Mouse (Mus musculus) limb, embryonic 13.5 days (tissue): ENCODE measurements around the gene Gm136. TPM values are rescaled to one million over a fixed set of nuclear protein-coding genes. Genes with fewer than 3 reads are reported as not detected.
"Not testable (repeated sequence)": the region's sequence is repeated elsewhere in the genome, so short reads cannot be mapped to it uniquely, and the experiment has no call there.

Experiments
- ATAC-seq: fragments of 200-750 bp; cut with Nextera tagmentation; 2 replicates; pipeline ENCODE4 v1.8.0; 2017; ENCODE audit warnings: low read depth, moderate number of reproducible peaks, moderate TSS enrichment; ENCODE audit not compliant: low FRiP score
- H3K27ac ChIP-seq: fragments of 300-500 bp; sonication (generic); 2 replicates; pipeline ENCODE4 v1.5.1; 2015; ENCODE audit warnings: inconsistent platforms, mild to moderate bottlenecking, moderate library complexity
- H3K27me3 ChIP-seq: fragments of 300-500 bp; sonication (generic); 2 replicates; pipeline ENCODE4 v1.6.1; 2015; ENCODE audit warnings: mild to moderate bottlenecking, inconsistent platforms
- H3K36me3 ChIP-seq: fragments of 300-500 bp; sonication (generic); 2 replicates; pipeline ENCODE4 v1.6.1; 2015; ENCODE audit warnings: inconsistent platforms, mild to moderate bottlenecking, moderate library complexity
- H3K4me1 ChIP-seq: fragments of 300-500 bp; sonication (generic); 2 replicates; pipeline ENCODE4 v1.6.1; 2015; ENCODE audit warnings: inconsistent platforms
- H3K4me2 ChIP-seq: fragments of 300-500 bp; sonication (generic); replicated peaks from 2 replicates; pipeline ENCODE4 v1.6.1; 2015; ENCODE audit warnings: inconsistent platforms, mild to moderate bottlenecking, moderate library complexity
- H3K4me3 ChIP-seq: fragments of 300-500 bp; sonication (generic); 2 replicates; pipeline ENCODE4 v1.5.1; 2015; ENCODE audit warnings: moderate library complexity, mild to moderate bottlenecking, inconsistent platforms
- H3K9ac ChIP-seq: fragments of 300-500 bp; sonication (generic); 2 replicates; pipeline ENCODE4 v1.6.1; 2015; ENCODE audit warnings: mild to moderate bottlenecking, inconsistent platforms
- H3K9me3 ChIP-seq: fragments of 300-500 bp; sonication (generic); 2 replicates; pipeline ENCODE4 v1.6.1; 2016; ENCODE audit warnings: inconsistent platforms
- WGBS: fragments of 180-500 bp; shearing (Covaris S2); methylation state at CpG from one replicate; pipeline ENCODE4 v1.1.7; 2015; 5-methylcytosine and 5-hydroxymethylcytosine counted together
- polyA plus RNA-seq: library from polyadenylated mRNA; unstranded; fragments of >200 nt; fragmentation: Nextera tagmentation; extraction: Ambion mirVana; gene quantifications from 2 replicates; pipeline ENCODE4 v1.2.1, GENCODE M21; 2015

Gene Gm136
- polyA plus RNA-seq, 1 experiment from 2014 or later, result not detected

- Histone ChIP-seq H3K4me1 (no peaks in the 10 kb centered on the region), H3K27me3 (no peaks in the 10 kb centered on the region), H3K4me3 (no peak overlapping the region), H3K9ac (no peak overlapping the region), H3K27ac (no peak overlapping the region), H3K9me3 (no peaks in the 10 kb centered on the region), H3K36me3 (no peaks in the 10 kb centered on the region), H3K4me2 (no peak overlapping the region)
- no peak for ATAC-seq
- WGBS, result 49% methylated on average over 6 of the region's 6 CpGs
Observed at GRCm38 (mm10) chr4:34749236-34749635, 6.8 kb downstream of the Gm136 start.

GRCm38 (mm10) chr4:34734461-34734860 lies 21.6 kb downstream of the Gm136 start:
- Histone ChIP-seq H3K9ac (no peak overlapping the region), H3K4me3 (no peak overlapping the region), H3K36me3 (no peaks in the 10 kb centered on the region), H3K4me1 (no peaks in the 10 kb centered on the region), H3K9me3 (peaks cover 3% of the 10 kb centered on the region; the same call in 1 of the 2 replicates), H3K27me3 (peaks cover 7% of the 10 kb centered on the region; the same call in 1 of the 2 replicates), H3K27ac (no peak overlapping the region), H3K4me2 (no peak overlapping the region)
- no peak for ATAC-seq
- WGBS, result 79% methylated on average over 3 of the region's 3 CpGs

GRCm38 (mm10) chr4:34733415-34733814 lies 22.6 kb downstream of the Gm136 start:
- not testable (repeated sequence) for H3K9ac ChIP-seq, H3K4me3 ChIP-seq, H3K36me3 ChIP-seq, H3K4me2 ChIP-seq, ATAC-seq, H3K9me3 ChIP-seq, H3K27ac ChIP-seq, H3K4me1 ChIP-seq
- 22% methylated on average over 2 of the region's 2 CpGs for WGBS
- peaks cover 12% of the 10 kb centered on the region; the same call in 1 of the 2 replicates for H3K27me3 ChIP-seq

- H3K9ac ChIP-seq, result peak within 1 kb of the TSS; percentile 63
- peaks cover 12% of the 10 kb centered on the region; the same call in 1 of the 2 replicates for H3K27me3 ChIP-seq
- no peaks in the 10 kb centered on the region for H3K4me1 ChIP-seq
- no peak within 1 kb of the TSS for H3K27ac ChIP-seq
- peak within 1 kb of the TSS; percentile 92 for H3K4me2 ChIP-seq
- peak; percentile 86 for ATAC-seq
- peak within 1 kb of the TSS; percentile 53 for H3K4me3 ChIP-seq
- peaks cover 3% of the 10 kb centered on the region; the same call in 1 of the 2 replicates for H3K9me3 ChIP-seq
- H3K36me3 ChIP-seq, result no peaks in the 10 kb centered on the region
- WGBS, result under 1% methylated on average over 38 of the region's 38 CpGs
Observed at GRCm38 (mm10) chr4:34729851-34730341, 26.2 kb downstream of the Gm136 start, which contains the start of gene Cfap206. Gene Cfap206, minus strand, starts transcription at chr4:34730206.

GRCm38 (mm10) chr4:34725710-34726109 lies 30.4 kb downstream of the Gm136 start:
- 84% methylated on average over 3 of the region's 3 CpGs for WGBS
- peaks cover 12% of the 10 kb centered on the region; the same call in 1 of the 2 replicates for H3K27me3 ChIP-seq
- H3K4me1 ChIP-seq, ATAC-seq, H3K9ac ChIP-seq, H3K4me3 ChIP-seq, H3K27ac ChIP-seq, H3K9me3 ChIP-seq, H3K4me2 ChIP-seq, H3K36me3 ChIP-seq: not testable (repeated sequence)

- Histone ChIP-seq H3K9ac (no peak overlapping the region), H3K4me2 (no peak overlapping the region), H3K27ac (no peak overlapping the region), H3K27me3 (peaks cover 4% of the 10 kb centered on the region; the same call in 1 of the 2 replicates), H3K9me3 (peaks cover 3% of the 10 kb centered on the region), H3K36me3 (no peaks in the 10 kb centered on the region), H3K4me3 (no peak overlapping the region), H3K4me1 (no peaks in the 10 kb centered on the region)
- no peak for ATAC-seq
- 68% methylated on average over 4 of the region's 4 CpGs for WGBS
Observed at GRCm38 (mm10) chr4:34724306-34724705, 31.8 kb downstream of the Gm136 start.

- H3K27me3 ChIP-seq, result no peaks in the 10 kb centered on the region
- H3K27ac ChIP-seq, result no peak overlapping the region
- 73% methylated on average over 4 of the region's 4 CpGs for WGBS
- H3K36me3 ChIP-seq, result no peaks in the 10 kb centered on the region
- no peak overlapping the region for H3K4me3 ChIP-seq
- H3K9ac ChIP-seq, result no peak overlapping the region
- H3K4me2 ChIP-seq, result no peak overlapping the region
- no peaks in the 10 kb centered on the region for H3K4me1 ChIP-seq
- ATAC-seq, result no peak
- H3K9me3 ChIP-seq, result peaks cover 7% of the 10 kb centered on the region
Observed at GRCm38 (mm10) chr4:34723186-34723585, 32.9 kb downstream of the Gm136 start.

- H3K4me3 ChIP-seq, result no peak overlapping the region
- no peak overlapping the region for H3K9ac ChIP-seq
- 95% methylated on average over 7 of the region's 7 CpGs for WGBS
- H3K27ac ChIP-seq, result no peak overlapping the region
- no peak for ATAC-seq
- H3K4me1 ChIP-seq, result no peaks in the 10 kb centered on the region
- no peaks in the 10 kb centered on the region for H3K36me3 ChIP-seq
- no peaks in the 10 kb centered on the region for H3K27me3 ChIP-seq
- H3K9me3 ChIP-seq, result peaks cover 7% of the 10 kb centered on the region
- no peak overlapping the region for H3K4me2 ChIP-seq
Observed at GRCm38 (mm10) chr4:34720127-34720895, 35.8 kb downstream of the Gm136 start.

GRCm38 (mm10) chr4:34719421-34719820 lies 36.6 kb downstream of the Gm136 start:
- Histone ChIP-seq H3K4me1 (no peaks in the 10 kb centered on the region), H3K27me3 (no peaks in the 10 kb centered on the region), H3K4me2 (no peak overlapping the region), H3K36me3 (no peaks in the 10 kb centered on the region), H3K27ac (no peak overlapping the region), H3K9me3 (peaks cover 7% of the 10 kb centered on the region), H3K4me3 (no peak overlapping the region), H3K9ac (no peak overlapping the region)
- ATAC-seq, result no peak
- WGBS, result 98% methylated on average over 12 of the region's 12 CpGs

GRCm38 (mm10) chr4:34715062-34715461 lies 41.0 kb downstream of the Gm136 start:
- Histone ChIP-seq H3K27ac (no peak overlapping the region), H3K27me3 (no peaks in the 10 kb centered on the region), H3K4me1 (no peaks in the 10 kb centered on the region), H3K4me2 (no peak overlapping the region), H3K9me3 (peaks cover 7% of the 10 kb centered on the region), H3K9ac (no peak overlapping the region), H3K4me3 (no peak overlapping the region), H3K36me3 (no peaks in the 10 kb centered on the region)
- ATAC-seq, result no peak
- WGBS, result 82% methylated on average over 1 of the region's 1 CpGs

GRCm38 (mm10) chr4:34708127-34708526 lies 47.9 kb downstream of the Gm136 start:
- Histone ChIP-seq H3K4me1 (no peaks in the 10 kb centered on the region), H3K9me3 (no peaks in the 10 kb centered on the region), H3K36me3 (no peaks in the 10 kb centered on the region), H3K9ac (no peak overlapping the region), H3K27me3 (no peaks in the 10 kb centered on the region), H3K4me3 (no peak overlapping the region), H3K27ac (no peak overlapping the region), H3K4me2 (no peak overlapping the region)
- no peak for ATAC-seq
- 84% methylated on average over 3 of the region's 3 CpGs for WGBS

GRCm38 (mm10) chr4:34707248-34707647 lies 48.8 kb downstream of the Gm136 start:
- H3K4me3 ChIP-seq, result no peak overlapping the region
- ATAC-seq, result no peak
- H3K9ac ChIP-seq, result no peak overlapping the region
- H3K9me3 ChIP-seq, result peaks cover 1% of the 10 kb centered on the region; the same call in 1 of the 2 replicates
- H3K27ac ChIP-seq, result no peak overlapping the region
- no peaks in the 10 kb centered on the region for H3K4me1 ChIP-seq
- 87% methylated on average over 3 of the region's 3 CpGs for WGBS
- H3K27me3 ChIP-seq, result no peaks in the 10 kb centered on the region
- no peak overlapping the region for H3K4me2 ChIP-seq
- no peaks in the 10 kb centered on the region for H3K36me3 ChIP-seq
